16 mouse cellular contexts compared by ENCODE assay signal in genomic region chr5:66575148-66575547, GRCm38 (mm10). TPM values are rescaled to one million over a fixed set of nuclear protein-coding genes. Genes with fewer than 3 reads are reported as not detected.
A peak's percentile ranks its signal among the peaks of the same experiment; 100 is the strongest.
DNase-seq lines count a peak whose midpoint lies in the region; ATAC-seq and TF ChIP-seq lines count a peak whose summit lies in the region.
"Had no signal": no experiment of that assay in that cellular context is flagged by ENCODE, and none has a peak within 500 bp of the region (broad histone marks: within the 10 kb centered on the region; RNA-seq: fewer than 3 reads in every experiment).

No protein-coding gene starts in this region.

- WGBS in forebrain, embryonic 11.5 days, result 91% methylated on average over 13 of the region's 13 CpGs
- WGBS in forebrain, embryonic 14.5 days, result 79% methylated on average over 13 of the region's 13 CpGs
- 41% methylated on average over 13 of the region's 13 CpGs for WGBS in lung, postnatal 0 days

- H3K4me1 ChIP-seq in forebrain, embryonic 11.5 days (replicated peaks; ENCODE audit: control insufficient read depth, insufficient read depth, low read length), result peaks cover 2% of the 10 kb centered on the region; the same call in 1 of the 2 replicates
- no peaks in the 10 kb centered on the region for H3K4me1 ChIP-seq in forebrain, embryonic 14.5 days (ENCODE audit: control insufficient read depth, insufficient read depth, low read length)
- H3K4me1 ChIP-seq in brown adipose tissue, adult 24 weeks (ENCODE audit: control insufficient read depth, insufficient read depth, insufficient read length, low read length), result peaks cover 37% of the 10 kb centered on the region
- peaks cover 6% of the 10 kb centered on the region; the same call in 1 of the 2 replicates for H3K4me1 ChIP-seq in lung, postnatal 0 days (ENCODE audit: insufficient read depth, low read depth, low read length)

- peak; percentile 48 for DNase-seq in forebrain, embryonic 11.5 days (ENCODE audit: low spot score)
- no peak for DNase-seq in forebrain, embryonic 14.5 days (ENCODE audit: low spot score)
- DNase-seq in kidney, postnatal 14 days, result peak; percentile 49
- no peak for DNase-seq in kidney, adult 11 months
- peak; percentile 74 for DNase-seq in lung, postnatal 0 days (ENCODE audit: low spot score)
- DNase-seq in liver, result no peak
- DNase-seq in thymus, postnatal 25 days, result no peak
- DNase-seq: heart, postnatal 10 days; right cerebral cortex, postnatal 4 days; thymus, adult 18-20 months had no signal

- no peak overlapping the region for H3K4me3 ChIP-seq in forebrain, embryonic 11.5 days (ENCODE audit: low read depth, low read length)
- no peak overlapping the region for H3K4me3 ChIP-seq in forebrain, embryonic 14.5 days (ENCODE audit: low read depth, low read length)
- H3K4me3 ChIP-seq in brown adipose tissue, adult 24 weeks (ENCODE audit: insufficient read depth, low read depth, low read length), result peak overlapping the region; percentile 20; the same call in 1 of the 2 replicates
- H3K4me3 ChIP-seq in lung, postnatal 0 days (ENCODE audit: low read depth, low read length), result no peak overlapping the region
- H3K4me3 ChIP-seq: forebrain, embryonic 10.5 days; hindbrain, embryonic 15.5 days; limb, embryonic 12.5 days; liver, embryonic 15.5 days had no signal

- no peak overlapping the region for H3K4me2 ChIP-seq in forebrain, embryonic 11.5 days (ENCODE audit: low read depth, low read length, severe bottlenecking)
- no peak overlapping the region for H3K4me2 ChIP-seq in forebrain, embryonic 14.5 days (ENCODE audit: low read length)
- no peak overlapping the region for H3K4me2 ChIP-seq in lung, postnatal 0 days (replicated peaks; ENCODE audit: low read depth, low read length)
- H3K4me2 ChIP-seq: hindbrain, embryonic 15.5 days; limb, embryonic 12.5 days; liver, embryonic 15.5 days had no signal

- H3K9me3 ChIP-seq in forebrain, embryonic 11.5 days (ENCODE audit: control insufficient read depth, low read length), result no peaks in the 10 kb centered on the region
- H3K9me3 ChIP-seq in forebrain, embryonic 14.5 days (replicated peaks; ENCODE audit: control insufficient read depth, low read length), result no peaks in the 10 kb centered on the region
- no peaks in the 10 kb centered on the region for H3K9me3 ChIP-seq in lung, postnatal 0 days (ENCODE audit: low read length)
- H3K9me3 ChIP-seq: forebrain, embryonic 10.5 days; hindbrain, embryonic 15.5 days; limb, embryonic 12.5 days; liver, embryonic 15.5 days had no signal

- H3K27ac ChIP-seq in forebrain, embryonic 11.5 days (ENCODE audit: low read depth, low read length), result no peak overlapping the region
- no peak overlapping the region for H3K27ac ChIP-seq in forebrain, embryonic 14.5 days (ENCODE audit: low read depth, low read length)
- H3K27ac ChIP-seq in brown adipose tissue, adult 24 weeks (replicated peaks; ENCODE audit: low read depth, low read length), result peak overlapping the region; percentile 84
- no peak overlapping the region for H3K27ac ChIP-seq in lung, postnatal 0 days (ENCODE audit: low read length)
- H3K27ac ChIP-seq: forebrain, embryonic 10.5 days; hindbrain, embryonic 15.5 days; kidney, postnatal 0 days; limb, embryonic 12.5 days; liver, embryonic 15.5 days had no signal

- no peak overlapping the region for H3K9ac ChIP-seq in forebrain, embryonic 11.5 days (ENCODE audit: low read length)
- H3K9ac ChIP-seq in forebrain, embryonic 14.5 days (ENCODE audit: low read length), result no peak overlapping the region
- H3K9ac ChIP-seq in lung, postnatal 0 days (replicated peaks; ENCODE audit: low read depth), result no peak overlapping the region
- H3K9ac ChIP-seq: hindbrain, embryonic 15.5 days; limb, embryonic 12.5 days; liver, embryonic 15.5 days had no signal

- H3K27me3 ChIP-seq in forebrain, embryonic 11.5 days (ENCODE audit: control insufficient read depth, insufficient read depth, low read length), result no peaks in the 10 kb centered on the region
- no peaks in the 10 kb centered on the region for H3K27me3 ChIP-seq in forebrain, embryonic 14.5 days (replicated peaks; ENCODE audit: control insufficient read depth, insufficient read depth, low read length)
- H3K27me3 ChIP-seq in lung, postnatal 0 days (replicated peaks; ENCODE audit: insufficient read depth, low read length), result no peaks in the 10 kb centered on the region
- H3K27me3 ChIP-seq: hindbrain, embryonic 15.5 days; limb, embryonic 12.5 days; liver, embryonic 15.5 days had no signal

- H3K36me3 ChIP-seq in forebrain, embryonic 11.5 days (ENCODE audit: control insufficient read depth, insufficient read depth, low read length), result no peaks in the 10 kb centered on the region
- no peaks in the 10 kb centered on the region for H3K36me3 ChIP-seq in forebrain, embryonic 14.5 days (ENCODE audit: control insufficient read depth, insufficient read depth, low read length)
- H3K36me3 ChIP-seq in lung, postnatal 0 days (ENCODE audit: insufficient read depth, low read length), result no peaks in the 10 kb centered on the region
- H3K36me3 ChIP-seq: forebrain, embryonic 10.5 days; hindbrain, embryonic 15.5 days; limb, embryonic 12.5 days; liver, embryonic 15.5 days had no signal

- no peak for TF ChIP-seq EP300 in lung, postnatal 0 days (IDR thresholded peaks at IDR 0.05)

- peak; percentile 50 for TF ChIP-seq CTCF in lung, postnatal 0 days (IDR thresholded peaks at IDR 0.05)

- ATAC-seq in forebrain, embryonic 11.5 days (replicated peaks; ENCODE audit: low FRiP score), result no peak
- ATAC-seq in forebrain, embryonic 14.5 days, result no peak
- ATAC-seq in lung, postnatal 0 days, result peak; percentile 51

RNA-seq across cellular contexts. Expression of gene Apbb2, which starts 43.4 kb away (rescaled TPM):
- 35.1 and 35.3 TPM in 2 replicates for polyA plus RNA-seq in forebrain, embryonic 11.5 days (2014; fragmentation: Nextera tagmentation; extraction: Ambion mirVana)
- polyA plus RNA-seq in forebrain, embryonic 14.5 days (2014; fragmentation: Nextera tagmentation; extraction: Ambion mirVana), result 60.6 and 75.0 TPM in 2 replicates
- polyA plus RNA-seq in brown adipose tissue, adult 24 weeks (2012; ENCODE audit: insufficient read depth, insufficient read length, missing spikeins), result 3.5 and 5.7 TPM in 2 replicates
- polyA plus RNA-seq in lung, postnatal 0 days (2015; fragmentation: Nextera tagmentation; extraction: Ambion mirVana), result 48.9 and 50.4 TPM in 2 replicates

Comparison
In these comparisons a context has a peak if more than half of its experiments do, and no peak if none do; other contexts are left out.
1. DNase-seq: peak in forebrain, embryonic 11.5 days (single experiment), kidney, postnatal 14 days (single experiment) and lung, postnatal 0 days (single experiment); none in forebrain, embryonic 14.5 days (single experiment), kidney, adult 11 months (single experiment), liver (single experiment) and thymus, postnatal 25 days (single experiment).